Mouse (Mus musculus) T-helper 1 cell (primary cell): ENCODE measurements around the gene Tmem217.

Experiments
- in situ Hi-C: fragments of 300-600 bp; cut with MboI, MseI; formaldehyde crosslinking; loops from one replicate; pipeline ENCODE4 v1.15.1; 2025; ENCODE audit warnings: high pct_unique_total_duplicates

Tmem217 gene

GRCm38 (mm10) chr17:29549543-29550428, 2.4 kb downstream of the Tmem217 start, which contains the start of the genes Gm17657 and Tbc1d22b:
TSS of gene Gm17657 (minus strand) at chr17:29549638.
TSS of gene Tbc1d22b (plus strand) at chr17:29549785.
- in situ Hi-C loops = no loop called here

DNA sequence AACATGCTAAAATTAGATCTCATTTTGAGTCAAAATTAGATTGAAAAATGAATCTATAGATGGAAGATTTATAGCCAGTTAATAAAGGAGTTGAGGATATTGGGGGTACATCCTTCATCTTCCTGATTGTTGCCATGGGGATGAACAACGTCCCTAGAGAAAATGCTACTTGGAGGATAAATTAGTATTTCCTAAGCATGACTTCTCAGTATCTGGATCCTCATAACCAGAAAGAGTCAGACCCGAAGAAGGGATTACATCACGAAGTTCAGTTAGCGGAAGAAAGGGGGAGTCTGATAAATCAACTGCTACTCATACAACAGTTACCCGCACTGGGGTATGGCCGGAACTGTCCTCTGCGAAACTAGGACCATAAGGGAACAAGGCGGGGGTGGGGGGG, 3.2 kb downstream of the Tmem217 start:
- in situ Hi-C loops = no loop called here

DNA sequence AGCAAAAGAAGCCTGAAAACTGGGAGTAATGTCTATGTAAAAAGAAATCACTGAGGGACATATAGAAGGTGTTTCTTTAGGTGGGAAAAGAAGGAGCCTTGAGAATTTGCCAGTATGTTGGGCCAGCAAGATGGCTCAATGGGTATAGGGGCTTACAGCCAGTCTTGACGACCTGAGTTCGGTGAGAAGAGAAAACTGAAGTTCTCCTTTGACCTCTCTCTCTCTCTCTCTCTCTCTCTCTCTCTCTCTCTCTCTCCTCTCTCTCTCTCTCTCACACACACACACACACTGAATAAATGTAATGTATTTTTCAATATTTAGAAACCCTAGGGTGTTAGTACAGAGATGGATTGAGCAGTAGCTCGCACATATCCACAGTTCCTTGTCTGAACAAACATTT, 3.7 kb downstream of the Tmem217 start:
- in situ Hi-C loops = no loop called here

DNA sequence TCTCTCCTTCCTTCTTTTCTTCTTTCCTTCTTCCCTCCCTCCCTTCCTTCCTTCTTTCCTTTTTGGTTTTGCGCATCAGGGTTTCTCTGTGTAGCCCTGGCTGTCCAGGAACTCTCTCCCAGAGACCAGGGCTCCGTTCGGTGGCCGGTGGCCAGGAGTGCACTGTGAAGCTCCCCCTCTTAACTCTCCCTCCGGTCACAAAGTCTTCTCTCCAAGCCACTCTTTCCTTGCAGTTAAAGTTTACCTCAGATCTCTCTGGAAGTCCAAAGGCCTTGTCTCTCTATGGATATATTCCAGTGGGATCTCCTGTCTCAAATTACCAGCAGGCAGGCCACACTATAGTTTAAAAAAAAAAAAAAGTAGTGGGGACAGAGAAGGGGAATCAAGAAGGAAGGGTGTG, 6.9 kb downstream of the Tmem217 start:
- in situ Hi-C loops = no loop called here

- in situ Hi-C loops = no loop called here
Measured at GRCm38 (mm10) chr17:29544064-29544463, 8.1 kb downstream of the Tmem217 start.

DNA sequence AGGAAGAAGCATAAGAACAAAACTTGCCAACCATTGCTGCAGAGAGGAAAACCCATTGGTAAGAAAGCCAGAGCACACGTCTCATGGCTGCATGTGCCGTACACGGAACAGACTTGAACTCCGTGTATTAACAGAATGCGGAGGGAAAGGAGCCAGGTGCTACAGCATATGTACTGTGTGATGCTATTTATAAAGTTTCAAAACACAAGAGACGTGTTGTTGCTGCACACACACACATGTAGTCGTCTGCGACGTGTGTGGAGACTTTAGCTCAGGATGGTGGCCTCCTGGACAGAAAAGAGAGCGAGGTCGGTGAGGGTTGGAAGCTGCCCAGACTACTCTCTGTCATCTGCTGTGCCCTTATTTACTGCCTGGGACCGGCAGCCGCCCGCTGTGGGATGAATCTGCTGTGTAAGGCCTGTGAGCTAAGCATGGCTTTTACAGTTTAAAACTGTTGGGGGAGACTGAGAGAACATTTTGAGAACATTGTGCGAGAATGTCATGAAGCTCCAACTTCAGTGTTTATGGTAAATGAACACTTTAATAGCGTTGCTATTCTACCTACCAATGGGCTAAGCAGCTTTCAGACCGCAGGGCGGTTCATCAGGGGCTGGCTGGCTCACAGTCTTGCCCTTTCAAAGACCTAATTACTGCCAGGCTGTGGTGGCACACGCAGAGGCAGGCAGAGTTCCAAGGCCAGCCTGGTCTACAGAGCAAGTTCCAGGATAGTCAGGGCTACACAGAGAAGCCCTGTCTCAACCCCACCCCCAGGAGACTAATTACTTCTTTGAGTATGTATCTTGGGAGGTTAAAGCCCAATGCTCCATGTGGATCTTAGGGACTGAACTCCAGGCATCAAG, 9.1 kb downstream of the Tmem217 start:
- in situ Hi-C loops = no loop called here

- in situ Hi-C loops = no loop called here
Measured at GRCm38 (mm10) chr17:29541419-29541818, 10.8 kb downstream of the Tmem217 start.

GRCm38 (mm10) chr17:29540426-29540825, 11.8 kb downstream of the Tmem217 start:
- in situ Hi-C loops = no loop called here

DNA sequence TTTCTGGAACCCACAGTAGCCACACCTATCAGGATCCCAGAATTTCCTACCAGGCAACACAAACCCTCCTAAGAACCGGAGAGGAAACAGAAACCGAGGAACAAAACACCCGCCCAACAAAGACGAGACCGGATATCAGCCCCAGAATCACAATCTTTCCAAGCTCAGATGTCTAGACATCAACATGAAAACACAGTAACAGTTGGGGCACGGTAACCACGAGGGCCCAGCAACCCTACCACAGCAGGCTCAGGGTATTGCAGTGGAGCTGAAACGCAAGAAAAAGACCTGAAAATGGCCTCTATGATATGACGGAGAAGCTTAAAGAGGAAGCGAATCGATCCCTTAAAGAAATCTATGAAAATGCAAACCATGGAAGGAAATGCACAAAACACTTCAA, 18.3 kb downstream of the Tmem217 start:
- in situ Hi-C loops = no loop called here

GRCm38 (mm10) chr17:29531757-29532384, 20.3 kb downstream of the Tmem217 start:
- in situ Hi-C loops = no loop called here

GRCm38 (mm10) chr17:29531278-29531677, 20.9 kb downstream of the Tmem217 start:
- in situ Hi-C loops = no loop called here

DNA sequence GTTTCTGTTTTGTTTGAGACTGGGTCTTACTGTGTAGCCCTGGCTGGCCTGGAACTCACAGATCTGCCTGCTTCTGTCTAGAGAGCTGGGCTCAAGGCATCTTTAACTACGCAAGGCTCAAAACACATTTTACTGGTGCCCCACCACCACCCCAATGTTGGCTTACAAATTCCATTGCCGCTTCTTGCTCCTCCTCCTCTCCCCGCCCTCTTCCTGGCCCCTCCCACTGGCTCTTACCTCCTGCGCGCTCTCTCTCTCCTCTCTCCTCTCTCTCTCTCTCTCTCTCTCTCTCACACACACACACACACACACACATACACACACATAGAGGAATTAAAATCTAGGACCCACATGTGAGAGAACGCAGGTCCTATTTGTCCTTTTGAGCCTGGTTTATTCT, 21.7 kb downstream of the Tmem217 start:
- in situ Hi-C loops = no loop called here

- in situ Hi-C loops = loop anchor here (5.0 kb wide), 1 partner anchor 74 kb away; no protein-coding TSS in a partner anchor
Measured at GRCm38 (mm10) chr17:29528568-29529187, 23.5 kb downstream of the Tmem217 start.

DNA sequence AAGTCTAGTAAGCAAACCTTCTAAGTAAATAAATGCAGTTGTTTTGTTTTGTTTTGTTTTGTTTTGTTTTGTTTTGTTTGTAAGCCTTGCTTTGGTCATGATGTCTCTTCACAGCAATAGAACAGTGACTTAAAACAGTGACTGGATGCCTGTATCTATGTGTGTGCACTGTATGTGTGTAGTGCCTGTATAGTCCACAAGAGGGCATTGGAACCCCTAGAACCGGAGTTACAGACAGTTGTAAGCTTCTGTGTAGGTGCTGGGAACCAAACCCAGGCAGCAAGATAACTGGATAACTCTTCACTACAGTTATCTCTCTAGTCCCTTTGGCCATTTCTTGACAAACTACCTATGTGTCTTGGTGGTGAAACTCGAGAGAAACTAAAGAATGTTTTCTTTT, 26.6 kb downstream of the Tmem217 start:
- in situ Hi-C loops = loop anchor here (5.0 kb wide), 1 partner anchor 77 kb away; no protein-coding TSS in a partner anchor

DNA sequence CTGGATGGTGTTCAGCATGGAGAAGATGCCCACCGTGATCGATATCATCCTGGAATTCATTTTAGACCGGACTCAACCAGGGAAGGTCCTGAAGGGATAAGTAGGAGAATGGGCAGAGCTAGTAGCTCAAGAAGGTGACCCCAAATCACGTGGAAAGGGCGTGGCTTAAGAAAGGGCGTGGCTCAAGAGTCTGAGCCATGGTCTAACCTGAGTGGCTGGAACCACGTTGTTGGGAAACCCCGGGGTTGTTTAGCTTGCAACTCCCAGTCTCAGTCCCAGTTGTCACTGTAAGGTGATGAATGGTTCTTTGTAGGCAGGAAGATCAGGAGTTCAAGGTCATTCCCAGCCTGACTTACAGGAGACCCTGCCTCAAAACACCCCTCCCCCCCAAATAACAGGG, 32.5 kb downstream of the Tmem217 start:
- in situ Hi-C loops = loop anchor here (10.0 kb wide), 2 partner anchors 265 to 345 kb away; no protein-coding TSS in a partner anchor

DNA sequence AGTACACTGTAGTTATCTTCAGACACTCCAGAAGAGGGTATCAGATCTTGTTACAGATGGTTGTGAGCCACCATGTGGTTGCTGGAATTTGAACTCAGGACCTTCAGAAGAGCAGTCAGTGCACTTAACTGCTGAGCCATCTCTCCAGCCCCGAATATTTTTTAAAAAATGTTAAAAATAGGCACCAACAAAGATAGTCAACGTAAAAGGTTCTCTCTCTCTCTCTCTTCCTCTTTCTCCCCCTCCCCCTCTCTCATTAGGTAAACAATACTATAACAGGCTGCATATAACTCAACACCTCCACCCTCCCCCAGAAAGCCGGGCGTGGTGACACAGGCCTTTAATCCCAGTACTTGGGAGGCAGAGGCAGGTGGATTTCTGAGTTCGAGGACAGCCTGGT, 33.5 kb downstream of the Tmem217 start:
- in situ Hi-C loops = loop anchor here (10.0 kb wide), 2 partner anchors 264 to 344 kb away; no protein-coding TSS in a partner anchor

- in situ Hi-C loops = loop anchor here (5.0 to 10.0 kb wide), 3 partner anchors 132 to 340 kb away; no protein-coding TSS in a partner anchor
Measured at GRCm38 (mm10) chr17:29514435-29514834, 37.8 kb downstream of the Tmem217 start.

- in situ Hi-C loops = loop anchor here (5.0 to 10.0 kb wide), 3 partner anchors 131 to 338 kb away; no protein-coding TSS in a partner anchor
Measured at GRCm38 (mm10) chr17:29513044-29513730, 39.0 kb downstream of the Tmem217 start.

DNA sequence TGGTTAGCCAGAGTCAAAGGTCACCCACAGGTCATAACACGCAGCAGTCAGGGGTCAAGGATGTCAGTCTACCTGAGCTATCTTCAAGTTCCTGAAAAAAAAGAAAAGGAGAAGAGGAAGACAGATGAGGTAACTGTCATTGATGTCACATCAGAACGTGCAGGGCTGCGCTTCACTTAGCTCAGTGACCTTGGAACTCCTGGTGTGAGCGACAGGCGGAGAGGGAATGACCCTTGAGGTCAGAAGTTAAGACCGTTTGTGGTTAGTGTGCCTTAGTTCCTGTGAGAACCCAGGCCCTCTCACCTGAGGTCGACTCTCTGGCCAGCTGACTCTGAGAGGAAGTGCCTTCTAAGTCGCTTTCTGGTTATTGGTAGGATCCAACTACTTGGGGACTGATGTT, 41.5 kb downstream of the Tmem217 start:
- in situ Hi-C loops = loop anchor here (5.0 to 10.0 kb wide), 3 partner anchors 128 to 336 kb away; no protein-coding TSS in a partner anchor

DNA sequence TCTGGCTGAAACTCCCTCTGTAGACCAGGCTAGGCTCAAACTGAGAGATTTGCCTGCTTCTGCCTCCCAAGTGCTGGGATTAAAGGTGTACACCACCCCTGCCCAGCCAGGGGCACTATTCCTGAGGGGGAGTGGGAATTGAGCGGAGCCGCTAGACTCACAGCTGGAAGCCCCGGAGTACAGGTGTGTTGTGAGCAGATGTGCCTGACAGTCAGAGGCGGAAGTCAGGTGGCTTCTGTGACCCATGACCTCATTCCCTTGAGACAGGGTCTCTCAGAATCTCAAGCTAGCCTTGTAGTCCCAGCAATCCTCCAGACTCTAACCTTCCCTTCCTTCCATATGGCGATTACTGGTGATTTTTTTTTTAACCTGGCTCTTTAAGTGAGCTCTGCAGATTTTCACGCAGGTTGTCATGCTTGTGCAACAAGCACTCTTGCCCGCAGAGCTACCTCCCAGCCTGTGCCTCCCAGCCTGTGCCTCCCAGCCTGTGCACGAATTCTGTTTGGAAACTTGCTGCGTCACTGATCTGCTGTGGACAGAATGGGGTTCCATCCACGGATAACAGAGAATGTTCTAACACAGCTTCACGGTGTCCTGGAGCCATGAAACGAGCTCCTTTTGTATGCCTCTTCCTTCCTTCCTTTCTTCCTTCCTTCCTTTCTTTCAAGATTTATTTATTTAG, 43.1 kb downstream of the Tmem217 start:
- in situ Hi-C loops = no loop called here
